Mouse (Mus musculus): Measurements from ENCODE around the gene Nt5dc2. TPM values are rescaled to one million over a fixed set of nuclear protein-coding genes. Genes with fewer than 3 reads are reported as not detected.

Gene Nt5dc2
- polyA plus RNA-seq, 1 experiment from 2014 or later = 569 TPM

DNA sequence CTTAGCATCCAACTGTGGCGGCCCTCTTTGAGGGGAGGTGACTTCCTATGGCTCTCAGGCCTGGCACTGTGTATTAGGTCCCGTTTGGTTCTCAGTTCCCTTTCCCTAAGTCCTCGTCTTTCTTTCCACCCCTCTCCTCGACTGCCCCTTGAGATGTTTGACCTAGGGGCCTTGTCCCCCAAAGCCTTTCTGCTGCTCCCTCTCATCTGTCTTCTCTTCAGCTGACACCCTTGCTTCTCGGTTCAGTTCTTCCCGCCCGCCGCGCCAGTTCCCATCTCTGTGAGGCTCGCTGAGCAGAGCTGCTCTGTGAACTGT lies 6.4 kb downstream of the Nt5dc2 start:
- peak overlapping the region; percentile 12; the same call in 1 of the 2 replicates for H3K9ac ChIP-seq (ENCODE audit: low read length)
- H3K9me3 ChIP-seq (ENCODE audit: control insufficient read depth, low read length) = no peaks in the 10 kb centered on the region
- no peaks in the 10 kb centered on the region for H3K27me3 ChIP-seq (ENCODE audit: control insufficient read depth, insufficient read depth, low read length)
- H3K4me1 ChIP-seq (ENCODE audit: control insufficient read depth, insufficient read depth, low read length) = peaks cover 4% of the 10 kb centered on the region
- 83% methylated on average over 10 of the region's 10 CpGs for WGBS
- peaks cover 53% of the 10 kb centered on the region for H3K36me3 ChIP-seq (ENCODE audit: control insufficient read depth, insufficient read depth, low read length)
- ATAC-seq (ENCODE audit: insufficient number of reproducible peaks, low FRiP score, low TSS enrichment, low read depth) (no peak), DNase-seq (ENCODE audit: low spot score) (no peak)
- H3K4me2 ChIP-seq (ENCODE audit: low read depth, severe bottlenecking) = no peak overlapping the region
- H3K4me3 ChIP-seq (ENCODE audit: low read depth, low read length) = no peak overlapping the region
- 0 out of 2 replicates have a peak overlapping the region, but pooled peaks have one; percentile 12 for H3K27ac ChIP-seq (replicated peaks; ENCODE audit: low read depth, low read length)

DNA sequence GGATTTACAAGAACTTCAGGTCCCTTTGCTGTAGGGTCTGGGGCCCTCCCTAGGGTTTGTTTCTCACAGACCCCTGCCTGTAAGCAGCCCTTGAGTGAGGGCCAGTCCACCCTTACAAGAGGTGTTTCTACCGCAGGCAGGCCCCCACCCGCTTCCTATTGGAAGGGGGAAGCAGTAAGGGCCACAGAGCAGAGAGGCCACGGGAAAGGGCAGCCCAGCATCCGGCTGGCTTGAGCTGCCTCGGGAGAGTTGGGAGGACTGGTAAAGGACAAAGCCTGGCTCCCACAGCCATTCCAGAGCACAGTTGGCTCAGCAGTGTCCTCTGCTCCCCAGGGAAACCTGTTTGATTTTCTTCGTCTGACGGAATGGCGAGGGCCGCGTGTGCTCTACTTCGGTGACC lies 6.9 kb downstream of the Nt5dc2 start:
- ATAC-seq (ENCODE audit: insufficient number of reproducible peaks, low FRiP score, low TSS enrichment, low read depth) (no peak), DNase-seq (ENCODE audit: low spot score) (no peak)
- Histone ChIP-seq H3K27ac (replicated peaks; ENCODE audit: low read depth, low read length) (no peak overlapping the region), H3K36me3 (ENCODE audit: control insufficient read depth, insufficient read depth, low read length) (peaks cover 53% of the 10 kb centered on the region), H3K9ac (ENCODE audit: low read length) (no peak overlapping the region), H3K27me3 (ENCODE audit: control insufficient read depth, insufficient read depth, low read length) (no peaks in the 10 kb centered on the region), H3K9me3 (ENCODE audit: control insufficient read depth, low read length) (no peaks in the 10 kb centered on the region), H3K4me3 (ENCODE audit: low read depth, low read length) (no peak overlapping the region), H3K4me1 (ENCODE audit: control insufficient read depth, insufficient read depth, low read length) (no peaks in the 10 kb centered on the region), H3K4me2 (ENCODE audit: low read depth, severe bottlenecking) (no peak overlapping the region)
- 92% methylated on average over 11 of the region's 11 CpGs for WGBS

DNA sequence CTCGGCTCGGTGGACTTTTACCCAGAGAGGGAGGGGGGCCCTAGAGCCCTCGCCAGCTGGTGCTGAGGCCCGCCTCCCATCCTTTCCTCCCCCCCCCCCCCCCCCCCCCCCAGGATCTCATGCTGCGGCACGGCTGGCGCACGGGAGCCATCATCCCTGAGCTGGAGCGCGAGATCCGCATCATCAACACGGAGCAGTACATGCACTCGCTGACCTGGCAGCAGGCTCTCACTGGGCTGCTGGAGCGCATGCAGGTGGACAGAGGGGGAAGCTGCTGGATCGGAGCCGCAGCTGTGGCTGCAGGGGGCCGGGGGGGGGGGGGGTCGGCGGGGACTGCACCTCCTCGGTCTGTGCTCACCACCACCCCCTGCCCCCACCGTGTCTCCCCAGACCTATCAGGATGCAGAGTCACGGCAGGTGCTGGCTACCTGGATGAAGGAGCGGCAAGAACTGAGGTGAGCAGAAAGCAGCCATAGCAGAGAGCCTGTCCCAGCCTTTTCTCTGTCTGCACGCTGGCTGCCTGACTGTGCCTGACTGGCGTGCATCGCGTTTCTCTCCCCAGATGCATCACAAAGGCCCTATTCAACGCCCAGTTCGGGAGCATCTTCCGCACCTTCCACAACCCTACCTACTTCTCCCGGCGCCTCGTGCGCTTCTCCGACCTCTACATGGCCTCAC lies 7.5 kb downstream of the Nt5dc2 start:
- H3K4me3 ChIP-seq (ENCODE audit: low read depth, low read length) = no peak overlapping the region
- no peak for DNase-seq (ENCODE audit: low spot score)
- no peak overlapping the region for H3K4me2 ChIP-seq (ENCODE audit: low read depth, severe bottlenecking)
- H3K9ac ChIP-seq (ENCODE audit: low read length) = no peak overlapping the region
- H3K36me3 ChIP-seq (ENCODE audit: control insufficient read depth, insufficient read depth, low read length) = peaks cover 53% of the 10 kb centered on the region
- no peaks in the 10 kb centered on the region for H3K9me3 ChIP-seq (ENCODE audit: control insufficient read depth, low read length)
- H3K27ac ChIP-seq (replicated peaks; ENCODE audit: low read depth, low read length) = no peak overlapping the region
- H3K4me1 ChIP-seq (ENCODE audit: control insufficient read depth, insufficient read depth, low read length) = no peaks in the 10 kb centered on the region
- WGBS = 92% methylated on average over 18 of the region's 35 CpGs
- H3K27me3 ChIP-seq (ENCODE audit: control insufficient read depth, insufficient read depth, low read length) = no peaks in the 10 kb centered on the region
- no peak for ATAC-seq (ENCODE audit: insufficient number of reproducible peaks, low FRiP score, low TSS enrichment, low read depth)

DNA sequence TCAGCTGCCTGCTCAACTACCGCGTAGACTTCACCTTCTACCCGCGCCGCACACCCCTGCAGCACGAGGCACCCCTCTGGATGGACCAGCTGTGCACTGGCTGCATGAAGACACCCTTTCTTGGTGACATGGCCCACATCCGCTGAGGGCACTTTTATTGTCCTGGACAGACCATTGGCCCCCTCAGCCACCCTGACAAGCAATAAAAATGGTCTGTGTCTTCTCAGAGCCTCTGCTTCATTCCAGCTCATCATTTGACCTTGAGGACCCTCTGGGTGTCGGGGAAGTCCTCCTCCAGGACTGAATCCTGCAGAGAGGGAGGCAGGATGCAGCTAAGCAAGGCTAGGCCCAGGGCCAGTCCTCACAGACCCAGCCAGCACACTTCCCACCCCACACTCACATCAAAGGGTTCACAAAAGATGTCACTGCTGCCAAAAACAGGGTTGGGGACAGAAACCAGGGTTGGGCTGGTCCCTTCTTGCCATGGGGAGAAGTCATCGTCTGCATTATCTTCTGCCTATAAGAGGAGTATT lies 8.1 kb downstream of the Nt5dc2 start:
- H3K9ac ChIP-seq (ENCODE audit: low read length) = no peak overlapping the region
- H3K4me3 ChIP-seq (ENCODE audit: low read depth, low read length) = no peak overlapping the region
- no peaks in the 10 kb centered on the region for H3K27me3 ChIP-seq (ENCODE audit: control insufficient read depth, insufficient read depth, low read length)
- whole genome bisulfite sequencing = 92% methylated on average over 9 of the region's 9 CpGs
- H3K4me2 ChIP-seq (ENCODE audit: low read depth, severe bottlenecking) = no peak overlapping the region
- ATAC-seq (ENCODE audit: insufficient number of reproducible peaks, low FRiP score, low TSS enrichment, low read depth) = no peak
- DNase-seq (ENCODE audit: low spot score) = no peak
- H3K4me1 ChIP-seq (ENCODE audit: control insufficient read depth, insufficient read depth, low read length) = no peaks in the 10 kb centered on the region
- H3K27ac ChIP-seq (replicated peaks; ENCODE audit: low read depth, low read length) = no peak overlapping the region
- H3K9me3 ChIP-seq (ENCODE audit: control insufficient read depth, low read length) = no peaks in the 10 kb centered on the region
- H3K36me3 ChIP-seq (ENCODE audit: control insufficient read depth, insufficient read depth, low read length) = peaks cover 52% of the 10 kb centered on the region

DNA sequence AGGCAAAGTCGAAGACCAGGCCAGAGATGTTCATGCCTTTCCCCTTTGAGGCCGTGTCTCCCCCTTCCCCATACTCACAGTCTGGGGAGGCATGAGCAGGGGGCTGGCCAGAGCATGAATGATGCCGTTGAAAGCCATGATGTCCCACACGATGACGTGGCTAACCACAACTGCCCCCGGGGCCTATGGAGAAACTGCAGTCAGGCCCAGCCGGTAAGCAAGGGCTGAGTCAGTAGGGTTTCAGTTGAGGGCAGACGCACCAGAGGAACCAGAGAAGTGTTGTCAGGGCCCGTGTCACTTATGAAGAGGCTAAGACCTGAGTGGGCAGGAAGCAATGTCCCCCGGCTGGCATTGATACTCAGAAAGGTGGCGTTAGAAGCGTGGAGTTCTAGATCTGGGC lies 8.8 kb downstream of the Nt5dc2 start:
- no peak for DNase-seq (ENCODE audit: low spot score)
- Histone ChIP-seq H3K27me3 (ENCODE audit: control insufficient read depth, insufficient read depth, low read length) (no peaks in the 10 kb centered on the region), H3K9me3 (ENCODE audit: control insufficient read depth, low read length) (no peaks in the 10 kb centered on the region), H3K4me3 (ENCODE audit: low read depth, low read length) (no peak overlapping the region), H3K27ac (replicated peaks; ENCODE audit: low read depth, low read length) (no peak overlapping the region), H3K4me2 (ENCODE audit: low read depth, severe bottlenecking) (no peak overlapping the region), H3K9ac (ENCODE audit: low read length) (no peak overlapping the region), H3K36me3 (ENCODE audit: control insufficient read depth, insufficient read depth, low read length) (peaks cover 51% of the 10 kb centered on the region), H3K4me1 (ENCODE audit: control insufficient read depth, insufficient read depth, low read length) (no peaks in the 10 kb centered on the region)
- ATAC-seq (ENCODE audit: insufficient number of reproducible peaks, low FRiP score, low TSS enrichment, low read depth) = no peak
- 92% methylated on average over 12 of the region's 12 CpGs for WGBS

DNA sequence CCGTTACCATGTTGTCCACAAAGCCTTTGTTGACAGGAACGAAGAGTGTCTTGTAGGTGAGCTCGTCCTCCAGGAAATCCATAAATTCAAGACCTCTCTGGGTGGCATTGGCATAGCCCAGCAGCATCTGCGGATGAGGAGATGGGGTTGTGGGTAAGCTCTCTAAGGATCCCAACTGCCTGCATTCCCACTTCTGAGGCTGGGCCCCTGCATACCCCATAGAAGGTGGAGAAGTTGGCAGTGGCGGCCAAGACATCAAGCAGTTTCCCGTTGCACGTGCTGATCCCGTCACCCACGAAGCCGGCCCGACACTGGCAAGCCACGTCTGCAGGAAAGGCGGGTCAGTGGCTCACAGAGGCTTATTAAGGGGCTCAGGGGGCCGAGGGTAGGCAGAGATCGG lies 9.3 kb downstream of the Nt5dc2 start:
- Histone ChIP-seq H3K9ac (ENCODE audit: low read length) (no peak overlapping the region), H3K9me3 (ENCODE audit: control insufficient read depth, low read length) (no peaks in the 10 kb centered on the region), H3K4me1 (ENCODE audit: control insufficient read depth, insufficient read depth, low read length) (no peaks in the 10 kb centered on the region), H3K27me3 (ENCODE audit: control insufficient read depth, insufficient read depth, low read length) (no peaks in the 10 kb centered on the region), H3K4me3 (ENCODE audit: low read depth, low read length) (no peak overlapping the region), H3K27ac (replicated peaks; ENCODE audit: low read depth, low read length) (no peak overlapping the region), H3K36me3 (ENCODE audit: control insufficient read depth, insufficient read depth, low read length) (peaks cover 51% of the 10 kb centered on the region), H3K4me2 (ENCODE audit: low read depth, severe bottlenecking) (no peak overlapping the region)
- DNase-seq (ENCODE audit: low spot score) (no peak), ATAC-seq (ENCODE audit: insufficient number of reproducible peaks, low FRiP score, low TSS enrichment, low read depth) (no peak)
- WGBS = 93% methylated on average over 15 of the region's 15 CpGs

DNA sequence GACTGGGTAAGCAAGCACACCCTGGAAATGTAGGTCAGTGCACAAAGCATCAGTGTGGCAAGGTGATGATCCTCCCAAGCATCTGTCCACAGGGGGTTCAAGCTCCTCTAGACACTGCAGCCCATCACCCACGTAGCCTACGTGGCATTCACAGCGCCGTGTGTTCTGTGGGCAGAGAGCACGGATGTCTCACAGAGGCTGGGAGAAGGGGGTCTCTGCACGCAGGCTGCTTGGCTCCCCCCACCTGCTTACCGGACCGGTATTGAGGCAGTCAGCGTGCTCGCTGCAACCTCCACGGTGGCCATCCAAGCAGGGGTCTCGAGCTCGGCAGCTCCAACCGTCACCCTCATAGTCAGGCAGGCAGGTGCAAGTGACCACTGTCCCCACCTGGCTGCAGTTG lies 10.2 kb downstream of the Nt5dc2 start:
- no peak overlapping the region for H3K27ac ChIP-seq (replicated peaks; ENCODE audit: low read depth, low read length)
- ATAC-seq (ENCODE audit: insufficient number of reproducible peaks, low FRiP score, low TSS enrichment, low read depth) = no peak
- no peak overlapping the region for H3K9ac ChIP-seq (ENCODE audit: low read length)
- no peak overlapping the region for H3K4me2 ChIP-seq (ENCODE audit: low read depth, severe bottlenecking)
- DNase-seq (ENCODE audit: low spot score) = no peak
- no peaks in the 10 kb centered on the region for H3K4me1 ChIP-seq (ENCODE audit: control insufficient read depth, insufficient read depth, low read length)
- no peaks in the 10 kb centered on the region for H3K9me3 ChIP-seq (ENCODE audit: control insufficient read depth, low read length)
- no peak overlapping the region; the same call in 1 of the 2 replicates for H3K4me3 ChIP-seq (ENCODE audit: low read depth, low read length)
- H3K27me3 ChIP-seq (ENCODE audit: control insufficient read depth, insufficient read depth, low read length) = no peaks in the 10 kb centered on the region
- WGBS = 97% methylated on average over 14 of the region's 14 CpGs
- H3K36me3 ChIP-seq (ENCODE audit: control insufficient read depth, insufficient read depth, low read length) = peaks cover 44% of the 10 kb centered on the region

DNA sequence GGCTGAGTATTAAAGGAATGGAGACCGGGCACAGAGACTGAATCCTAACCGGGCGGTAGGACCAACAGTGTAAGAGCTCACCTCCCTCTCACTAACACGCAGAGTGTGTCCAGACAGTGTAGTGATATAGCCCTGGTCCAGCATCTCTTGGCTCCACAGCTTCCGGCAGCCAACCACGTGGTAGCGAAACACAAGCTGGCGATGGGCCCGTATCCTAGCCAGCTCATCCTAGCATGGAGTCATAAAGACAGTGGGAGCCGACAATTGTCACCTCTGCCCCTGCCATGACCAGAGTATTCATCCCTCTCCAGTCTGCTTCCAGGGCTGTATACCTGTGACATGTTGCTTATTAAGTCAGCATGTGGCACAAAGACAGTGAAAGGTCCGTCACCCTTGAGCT lies 14.8 kb downstream of the Nt5dc2 start:
- ATAC-seq (ENCODE audit: insufficient number of reproducible peaks, low FRiP score, low TSS enrichment, low read depth) (no peak), DNase-seq (ENCODE audit: low spot score) (no peak)
- H3K9ac ChIP-seq (ENCODE audit: low read length) = no peak overlapping the region
- no peak overlapping the region for H3K4me2 ChIP-seq (ENCODE audit: low read depth, severe bottlenecking)
- no peak overlapping the region for H3K4me3 ChIP-seq (ENCODE audit: low read depth, low read length)
- no peaks in the 10 kb centered on the region for H3K4me1 ChIP-seq (ENCODE audit: control insufficient read depth, insufficient read depth, low read length)
- WGBS = 90% methylated on average over 11 of the region's 11 CpGs
- no peaks in the 10 kb centered on the region for H3K9me3 ChIP-seq (ENCODE audit: control insufficient read depth, low read length)
- peaks cover 12% of the 10 kb centered on the region for H3K36me3 ChIP-seq (ENCODE audit: control insufficient read depth, insufficient read depth, low read length)
- H3K27me3 ChIP-seq (ENCODE audit: control insufficient read depth, insufficient read depth, low read length) = no peaks in the 10 kb centered on the region
- H3K27ac ChIP-seq (replicated peaks; ENCODE audit: low read depth, low read length) = no peak overlapping the region

All from limb, embryonic 11.5 days (tissue).